Mouse (Mus musculus): ENCODE measurements around the gene Schip1. TPM values are rescaled to one million over a fixed set of nuclear protein-coding genes. Genes with fewer than 3 reads are reported as not detected.

Schip1 gene
- polyA plus RNA-seq, 1 experiment from 2014 or later, result 73.7 TPM

GRCm38 (mm10) chr3:68602891-68603290 lies 538.3 kb downstream of the Schip1 start:
- Histone ChIP-seq H3K27ac (replicated peaks in 1 of 2; ENCODE audit: control insufficient read depth in 1 of 2, insufficient read depth in 1 of 2, low read depth in 2 of 2, low read length in 2 of 2) (0 out of 4 replicates have a peak overlapping the region, but pooled peaks of 1 of the 2 experiments have one; percentile 29), H3K27me3 (ENCODE audit: control insufficient read depth, insufficient read depth, low read length) (no peaks in the 10 kb centered on the region), H3K4me3 (ENCODE audit: control insufficient read depth in 1 of 2, insufficient read depth in 1 of 2, low read depth in 1 of 2, low read length in 2 of 2) (no peak overlapping the region), H3K9me3 (ENCODE audit: control insufficient read depth, low read length) (no peaks in the 10 kb centered on the region), H3K36me3 (ENCODE audit: control insufficient read depth, insufficient read depth, low read length) (peaks cover 8% of the 10 kb centered on the region; the same call in 1 of the 2 replicates), H3K4me2 (ENCODE audit: low read length) (no peak overlapping the region), H3K4me1 (ENCODE audit: control insufficient read depth in 2 of 2, insufficient read depth in 2 of 2, low read length in 2 of 2) (peaks cover 2 to 23% of the 10 kb centered on the region in 2 experiments; a peak in 3 of 4 replicates), H3K9ac (ENCODE audit: low read length) (no peak overlapping the region)
- no peak for ATAC-seq (ENCODE audit: insufficient number of reproducible peaks, insufficient read depth, low FRiP score, low read depth)
- WGBS, result 60% methylated on average over 9 of the region's 9 CpGs

GRCm38 (mm10) chr3:68604467-68604866 lies 539.9 kb downstream of the Schip1 start:
- no peak overlapping the region for H3K4me3 ChIP-seq (ENCODE audit: control insufficient read depth in 1 of 2, insufficient read depth in 1 of 2, low read depth in 1 of 2, low read length in 2 of 2)
- H3K9ac ChIP-seq (ENCODE audit: low read length), result no peak overlapping the region
- no peak for ATAC-seq (ENCODE audit: insufficient number of reproducible peaks, insufficient read depth, low FRiP score, low read depth)
- H3K4me1 ChIP-seq (ENCODE audit: control insufficient read depth in 2 of 2, insufficient read depth in 2 of 2, low read length in 2 of 2), result peaks cover 9 to 23% of the 10 kb centered on the region in 2 experiments; a peak in 3 of 4 replicates
- WGBS, result 70% methylated on average over 10 of the region's 10 CpGs
- no peak overlapping the region for H3K27ac ChIP-seq (replicated peaks in 1 of 2; ENCODE audit: control insufficient read depth in 1 of 2, insufficient read depth in 1 of 2, low read depth in 2 of 2, low read length in 2 of 2)
- no peak overlapping the region for H3K4me2 ChIP-seq (ENCODE audit: low read length)
- H3K36me3 ChIP-seq (ENCODE audit: control insufficient read depth, insufficient read depth, low read length), result peaks cover 5% of the 10 kb centered on the region; the same call in 1 of the 2 replicates
- no peaks in the 10 kb centered on the region for H3K27me3 ChIP-seq (ENCODE audit: control insufficient read depth, insufficient read depth, low read length)
- no peaks in the 10 kb centered on the region for H3K9me3 ChIP-seq (ENCODE audit: control insufficient read depth, low read length)

DNA sequence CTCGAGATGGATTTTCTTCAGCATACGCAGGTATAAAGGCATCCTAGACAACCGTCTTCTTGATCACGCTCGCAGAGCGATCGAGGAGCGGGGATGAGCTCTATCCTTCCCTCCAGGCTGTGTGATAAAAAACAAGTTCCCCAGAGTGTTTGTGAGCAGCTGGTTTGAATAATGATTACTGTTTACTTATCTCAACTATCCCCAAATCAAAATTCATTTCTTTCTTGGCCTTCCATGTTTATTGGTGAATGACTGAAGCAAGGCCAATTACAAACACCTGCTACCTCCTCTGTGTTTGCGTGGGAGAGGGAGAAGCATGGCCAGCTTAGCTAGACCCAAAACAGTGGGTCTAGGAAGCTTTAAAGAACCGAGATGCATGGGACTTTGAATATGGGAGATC lies 540.4 kb downstream of the Schip1 start:
- no peak overlapping the region for H3K4me3 ChIP-seq (ENCODE audit: control insufficient read depth in 1 of 2, insufficient read depth in 1 of 2, low read depth in 1 of 2, low read length in 2 of 2)
- WGBS, result 84% methylated on average over 10 of the region's 10 CpGs
- H3K36me3 ChIP-seq (ENCODE audit: control insufficient read depth, insufficient read depth, low read length), result peaks cover 5% of the 10 kb centered on the region; the same call in 1 of the 2 replicates
- H3K9me3 ChIP-seq (ENCODE audit: control insufficient read depth, low read length), result no peaks in the 10 kb centered on the region
- H3K27me3 ChIP-seq (ENCODE audit: control insufficient read depth, insufficient read depth, low read length), result no peaks in the 10 kb centered on the region
- H3K4me2 ChIP-seq (ENCODE audit: low read length), result no peak overlapping the region
- no peak overlapping the region for H3K27ac ChIP-seq (replicated peaks in 1 of 2; ENCODE audit: control insufficient read depth in 1 of 2, insufficient read depth in 1 of 2, low read depth in 2 of 2, low read length in 2 of 2)
- no peak for ATAC-seq (ENCODE audit: insufficient number of reproducible peaks, insufficient read depth, low FRiP score, low read depth)
- peaks cover 9 to 23% of the 10 kb centered on the region in 2 experiments for H3K4me1 ChIP-seq (ENCODE audit: control insufficient read depth in 2 of 2, insufficient read depth in 2 of 2, low read length in 2 of 2)
- H3K9ac ChIP-seq (ENCODE audit: low read length), result no peak overlapping the region

- Histone ChIP-seq H3K4me1 (ENCODE audit: control insufficient read depth in 2 of 2, insufficient read depth in 2 of 2, low read length in 2 of 2) (peaks cover 12 to 26% of the 10 kb centered on the region in 2 experiments), H3K27ac (replicated peaks in 1 of 2; ENCODE audit: control insufficient read depth in 1 of 2, insufficient read depth in 1 of 2, low read depth in 2 of 2, low read length in 2 of 2) (no peak overlapping the region), H3K4me3 (ENCODE audit: control insufficient read depth in 1 of 2, insufficient read depth in 1 of 2, low read depth in 1 of 2, low read length in 2 of 2) (no peak overlapping the region), H3K9ac (ENCODE audit: low read length) (no peak overlapping the region), H3K9me3 (ENCODE audit: control insufficient read depth, low read length) (no peaks in the 10 kb centered on the region), H3K36me3 (ENCODE audit: control insufficient read depth, insufficient read depth, low read length) (peaks cover 5% of the 10 kb centered on the region; the same call in 1 of the 2 replicates), H3K27me3 (ENCODE audit: control insufficient read depth, insufficient read depth, low read length) (no peaks in the 10 kb centered on the region), H3K4me2 (ENCODE audit: low read length) (no peak overlapping the region)
- WGBS, result 89% methylated on average over 7 of the region's 7 CpGs
- ATAC-seq (ENCODE audit: insufficient number of reproducible peaks, insufficient read depth, low FRiP score, low read depth), result no peak
Measured at GRCm38 (mm10) chr3:68605942-68606603, 541.5 kb downstream of the Schip1 start.

DNA sequence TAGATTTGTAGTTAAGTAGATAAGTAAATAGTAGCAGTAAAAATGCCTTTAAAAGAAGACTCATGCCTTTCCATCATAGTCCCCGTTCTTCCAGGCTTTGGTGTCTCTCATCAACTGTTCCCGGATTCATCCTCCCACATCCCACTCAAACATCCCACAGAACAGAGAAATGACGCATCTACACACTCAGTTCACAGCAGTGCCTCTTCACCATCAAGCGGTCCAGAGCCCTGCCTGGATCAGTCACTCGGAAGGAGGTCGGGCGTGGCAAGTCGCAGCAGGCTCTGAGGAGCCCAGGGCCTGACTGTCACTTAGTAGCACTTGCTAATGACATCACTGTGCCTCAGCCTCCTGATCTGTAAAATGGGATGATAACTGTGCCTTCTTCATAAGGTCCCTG lies 542.1 kb downstream of the Schip1 start:
- H3K4me2 ChIP-seq (ENCODE audit: low read length), result no peak overlapping the region

GRCm38 (mm10) chr3:68607336-68607735 lies 542.7 kb downstream of the Schip1 start:
- H3K27me3 ChIP-seq (ENCODE audit: control insufficient read depth, insufficient read depth, low read length), result no peaks in the 10 kb centered on the region
- no peak overlapping the region for H3K9ac ChIP-seq (ENCODE audit: low read length)
- H3K9me3 ChIP-seq (ENCODE audit: control insufficient read depth, low read length), result no peaks in the 10 kb centered on the region
- no peak overlapping the region for H3K4me3 ChIP-seq (ENCODE audit: control insufficient read depth in 1 of 2, insufficient read depth in 1 of 2, low read depth in 1 of 2, low read length in 2 of 2)
- H3K4me1 ChIP-seq (ENCODE audit: control insufficient read depth in 2 of 2, insufficient read depth in 2 of 2, low read length in 2 of 2), result peaks cover 12 to 22% of the 10 kb centered on the region in 2 experiments
- WGBS, result 95% methylated on average over 8 of the region's 8 CpGs
- peaks cover 5% of the 10 kb centered on the region; the same call in 1 of the 2 replicates for H3K36me3 ChIP-seq (ENCODE audit: control insufficient read depth, insufficient read depth, low read length)
- H3K27ac ChIP-seq (replicated peaks in 1 of 2; ENCODE audit: control insufficient read depth in 1 of 2, insufficient read depth in 1 of 2, low read depth in 2 of 2, low read length in 2 of 2), result no peak overlapping the region
- H3K4me2 ChIP-seq (ENCODE audit: low read length), result no peak overlapping the region
- ATAC-seq (ENCODE audit: insufficient number of reproducible peaks, insufficient read depth, low FRiP score, low read depth), result no peak

More for the DNA sequence above, 542.1 kb downstream of the Schip1 start:
- Histone ChIP-seq H3K27me3 (ENCODE audit: control insufficient read depth, insufficient read depth, low read length) (no peaks in the 10 kb centered on the region), H3K9ac (ENCODE audit: low read length) (no peak overlapping the region), H3K4me1 (ENCODE audit: control insufficient read depth in 2 of 2, insufficient read depth in 2 of 2, low read length in 2 of 2) (peaks cover 12 to 26% of the 10 kb centered on the region in 2 experiments), H3K4me3 (ENCODE audit: control insufficient read depth in 1 of 2, insufficient read depth in 1 of 2, low read depth in 1 of 2, low read length in 2 of 2) (no peak overlapping the region), H3K9me3 (ENCODE audit: control insufficient read depth, low read length) (no peaks in the 10 kb centered on the region), H3K36me3 (ENCODE audit: control insufficient read depth, insufficient read depth, low read length) (peaks cover 5% of the 10 kb centered on the region; the same call in 1 of the 2 replicates), H3K27ac (replicated peaks in 1 of 2; ENCODE audit: control insufficient read depth in 1 of 2, insufficient read depth in 1 of 2, low read depth in 2 of 2, low read length in 2 of 2) (no peak overlapping the region)
- WGBS, result 93% methylated on average over 8 of the region's 8 CpGs
- no peak for ATAC-seq (ENCODE audit: insufficient number of reproducible peaks, insufficient read depth, low FRiP score, low read depth)

GRCm38 (mm10) chr3:68608848-68609497 lies 544.4 kb downstream of the Schip1 start:
- no peak overlapping the region for H3K4me3 ChIP-seq (ENCODE audit: control insufficient read depth in 1 of 2, insufficient read depth in 1 of 2, low read depth in 1 of 2, low read length in 2 of 2)
- peaks cover 5% of the 10 kb centered on the region; the same call in 1 of the 2 replicates for H3K36me3 ChIP-seq (ENCODE audit: control insufficient read depth, insufficient read depth, low read length)
- H3K4me1 ChIP-seq (ENCODE audit: control insufficient read depth in 2 of 2, insufficient read depth in 2 of 2, low read length in 2 of 2), result peaks cover 10 to 14% of the 10 kb centered on the region in 2 experiments
- H3K9ac ChIP-seq (ENCODE audit: low read length), result no peak overlapping the region
- 58% methylated on average over 19 of the region's 19 CpGs for WGBS
- H3K9me3 ChIP-seq (ENCODE audit: control insufficient read depth, low read length), result no peaks in the 10 kb centered on the region
- no peak for ATAC-seq (ENCODE audit: insufficient number of reproducible peaks, insufficient read depth, low FRiP score, low read depth)
- H3K27me3 ChIP-seq (ENCODE audit: control insufficient read depth, insufficient read depth, low read length), result no peaks in the 10 kb centered on the region
- 0 out of 4 replicates have a peak overlapping the region, but pooled peaks of 1 of the 2 experiments have one; percentile 39 for H3K27ac ChIP-seq (replicated peaks in 1 of 2; ENCODE audit: control insufficient read depth in 1 of 2, insufficient read depth in 1 of 2, low read depth in 2 of 2, low read length in 2 of 2)
- H3K4me2 ChIP-seq (ENCODE audit: low read length), result peak overlapping the region; percentile 12; the same call in 1 of the 2 replicates
